Mouse (Mus musculus): ENCODE measurements around the gene Tex13c3. TPM values are rescaled to one million over a fixed set of nuclear protein-coding genes. Genes with fewer than 3 reads are reported as not detected.

The Tex13c3 gene
- total RNA-seq (2023): not detected in 2 replicates

DNA sequence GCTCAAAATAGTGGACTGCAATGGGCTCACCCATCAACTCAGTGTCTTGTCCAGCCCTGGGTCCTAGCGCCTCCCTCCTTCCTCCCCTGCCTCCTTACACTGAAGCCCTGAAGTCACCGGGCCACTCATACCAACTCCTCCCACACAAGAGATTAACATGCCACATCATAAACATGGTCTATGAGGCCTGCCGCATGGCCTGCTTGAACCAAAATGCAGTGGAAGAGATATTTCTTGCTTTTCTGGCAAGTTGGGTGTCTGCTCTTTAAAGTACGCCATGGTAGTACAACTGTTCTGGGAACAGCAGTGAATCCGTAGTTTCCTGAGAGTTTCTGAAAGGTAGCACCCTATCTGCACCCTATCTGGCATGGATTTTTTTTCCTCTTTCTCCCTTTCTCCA, at the start of gene Tex13c3:
TSS of gene Tex13c3 (minus strand) at position 101 of the 400 bp plus-strand sequence.

